Mouse (Mus musculus) E14TG2a.4 (cell line): Measurements from ENCODE around the gene Gm340.

Source experiments
- H3K27me3 ChIP-seq: 2 replicates; pipeline ENCODE4 v1.6.1; 2014; ENCODE audit warnings: low read length, control low read depth; ENCODE audit not compliant: insufficient read depth
- H3K36me3 ChIP-seq: 2 replicates; pipeline ENCODE4 v1.6.1; 2014; ENCODE audit warnings: low read length, control low read depth; ENCODE audit not compliant: insufficient read depth
- H3K4me1 ChIP-seq: replicated peaks from 2 replicates; pipeline ENCODE4 v1.6.1; 2014; ENCODE audit warnings: low read depth, low read length, control low read depth
- H3K4me3 ChIP-seq: replicated peaks from 2 replicates; pipeline ENCODE4 v1.5.1; 2014; ENCODE audit warnings: mild to moderate bottlenecking, low read length
- H3K9me3 ChIP-seq: 2 replicates; pipeline ENCODE4 v1.6.1; 2014; ENCODE audit warnings: low read length, control low read depth
- CTCF ChIP-seq: conservative IDR thresholded peaks from 2 replicates; pipeline ENCODE4 v1.5.1; 2014; ENCODE audit warnings: low read length
- NANOG ChIP-seq: IDR thresholded peaks from 2 replicates; pipeline ENCODE4 v1.6.1; 2014; ENCODE audit warnings: borderline replicate concordance, low read length, mixed read lengths
- POU5F1 ChIP-seq: IDR thresholded peaks from 2 replicates; pipeline ENCODE4 v1.6.1; 2014; ENCODE audit warnings: low read length, borderline replicate concordance

The Gm340 gene

DNA sequence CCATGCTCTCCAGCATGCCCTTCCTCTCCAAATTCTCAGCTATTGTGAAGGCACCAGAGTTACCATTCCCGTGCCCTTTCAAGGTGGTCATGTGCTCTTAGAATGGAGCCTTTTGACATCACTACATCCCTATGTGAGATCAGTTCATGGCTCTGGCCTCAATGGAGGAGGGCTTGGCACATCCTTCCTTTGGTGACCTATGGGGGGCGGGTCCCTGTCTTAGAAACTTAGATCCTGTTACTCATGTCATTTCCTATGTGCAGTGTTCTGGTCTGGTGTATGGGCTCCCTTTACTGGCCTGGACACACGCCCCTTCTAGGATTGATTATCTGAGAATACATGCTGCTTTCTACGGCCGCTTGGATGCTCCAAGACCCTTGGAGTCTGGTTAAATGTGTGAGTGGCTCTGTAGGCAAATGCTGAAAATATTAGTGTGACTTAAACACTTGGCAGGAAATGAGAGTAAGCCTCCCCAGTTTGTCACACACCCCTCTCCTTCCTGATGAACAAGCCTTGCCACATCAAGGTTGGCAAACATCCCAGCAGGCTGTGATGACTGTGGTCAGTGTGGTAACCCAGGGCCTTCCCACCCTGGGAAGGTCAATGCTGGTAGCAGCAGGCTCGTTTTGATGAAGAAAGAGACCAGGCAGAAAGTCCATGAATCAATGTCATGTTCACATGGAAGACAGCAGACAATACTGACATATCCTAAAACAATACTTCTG, 15.2 kb downstream of the Gm340 start:
- Histone ChIP-seq H3K4me1 (peaks cover 21% of the 10 kb centered on the region), H3K36me3 (no peaks in the 10 kb centered on the region), H3K4me3 (no peak overlapping the region), H3K27me3 (0 out of 2 replicates have a peak, but pooled peaks cover 3% of the 10 kb centered on the region), H3K9me3 (no peaks in the 10 kb centered on the region)
- TF ChIP-seq CTCF (no peak), POU5F1 (no peak), NANOG (no peak)

- TF ChIP-seq POU5F1 (no peak), CTCF (no peak), NANOG (no peak)
- Histone ChIP-seq H3K36me3 (no peaks in the 10 kb centered on the region), H3K4me1 (peaks cover 13% of the 10 kb centered on the region), H3K4me3 (peak overlapping the region; percentile 68), H3K27me3 (0 out of 2 replicates have a peak, but pooled peaks cover 7% of the 10 kb centered on the region), H3K9me3 (no peaks in the 10 kb centered on the region)
Observed at GRCm38 (mm10) chr19:41600647-41601046, 18.5 kb downstream of the Gm340 start.

DNA sequence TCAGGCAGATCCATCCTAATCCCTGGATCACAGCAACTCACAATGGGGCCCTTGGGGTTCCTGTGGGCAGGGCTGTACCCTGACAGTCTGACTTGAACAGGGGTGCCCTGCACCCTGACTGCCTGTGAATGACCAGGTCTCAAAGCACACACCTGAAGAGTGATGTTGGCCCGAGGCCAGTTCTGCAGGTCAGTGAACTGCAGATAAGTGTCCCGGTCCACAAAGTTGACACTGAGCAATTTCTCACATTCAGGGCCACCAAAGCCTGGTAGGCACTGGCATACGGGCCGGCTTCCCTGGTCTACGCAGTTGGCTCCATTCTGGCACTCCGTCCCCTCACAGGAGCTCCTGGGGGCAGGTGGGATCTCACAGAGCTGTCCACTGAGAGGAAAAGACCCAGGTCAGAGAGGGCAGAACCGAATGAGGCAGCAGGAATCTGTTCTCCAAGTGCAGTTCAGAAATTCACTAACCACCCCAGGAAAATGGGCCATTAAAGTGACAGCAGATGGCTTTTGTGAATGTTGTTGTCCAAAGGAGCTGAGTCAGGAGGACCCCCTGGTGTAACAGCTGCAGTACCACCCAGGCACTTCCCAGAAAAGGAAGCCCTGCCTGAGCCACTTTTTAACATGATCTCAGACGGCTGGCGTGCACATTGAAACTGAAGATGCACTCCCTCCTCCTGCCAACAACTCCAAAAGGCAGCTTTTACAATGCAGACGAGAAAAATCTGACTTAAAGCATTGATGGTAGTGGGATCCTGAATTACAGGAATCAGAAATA, 24.2 kb downstream of the Gm340 start:
- 0 out of 2 replicates have a peak, but pooled peaks cover 8% of the 10 kb centered on the region for H3K27me3 ChIP-seq
- H3K36me3 ChIP-seq: no peaks in the 10 kb centered on the region
- H3K4me1 ChIP-seq: peaks cover 23% of the 10 kb centered on the region
- no peak overlapping the region for H3K4me3 ChIP-seq
- peaks cover 7% of the 10 kb centered on the region for H3K9me3 ChIP-seq
- TF ChIP-seq POU5F1: no peak
- TF ChIP-seq NANOG: no peak
- no peak for TF ChIP-seq CTCF

- TF ChIP-seq NANOG: no peak
- no peak for TF ChIP-seq CTCF
- no peak for TF ChIP-seq POU5F1
- no peak overlapping the region for H3K4me3 ChIP-seq
- H3K36me3 ChIP-seq: no peaks in the 10 kb centered on the region
- H3K4me1 ChIP-seq: peaks cover 19% of the 10 kb centered on the region
- peaks cover 7% of the 10 kb centered on the region for H3K9me3 ChIP-seq
- peaks cover 20% of the 10 kb centered on the region for H3K27me3 ChIP-seq
Observed at GRCm38 (mm10) chr19:41611683-41612082, 29.5 kb downstream of the Gm340 start.

DNA sequence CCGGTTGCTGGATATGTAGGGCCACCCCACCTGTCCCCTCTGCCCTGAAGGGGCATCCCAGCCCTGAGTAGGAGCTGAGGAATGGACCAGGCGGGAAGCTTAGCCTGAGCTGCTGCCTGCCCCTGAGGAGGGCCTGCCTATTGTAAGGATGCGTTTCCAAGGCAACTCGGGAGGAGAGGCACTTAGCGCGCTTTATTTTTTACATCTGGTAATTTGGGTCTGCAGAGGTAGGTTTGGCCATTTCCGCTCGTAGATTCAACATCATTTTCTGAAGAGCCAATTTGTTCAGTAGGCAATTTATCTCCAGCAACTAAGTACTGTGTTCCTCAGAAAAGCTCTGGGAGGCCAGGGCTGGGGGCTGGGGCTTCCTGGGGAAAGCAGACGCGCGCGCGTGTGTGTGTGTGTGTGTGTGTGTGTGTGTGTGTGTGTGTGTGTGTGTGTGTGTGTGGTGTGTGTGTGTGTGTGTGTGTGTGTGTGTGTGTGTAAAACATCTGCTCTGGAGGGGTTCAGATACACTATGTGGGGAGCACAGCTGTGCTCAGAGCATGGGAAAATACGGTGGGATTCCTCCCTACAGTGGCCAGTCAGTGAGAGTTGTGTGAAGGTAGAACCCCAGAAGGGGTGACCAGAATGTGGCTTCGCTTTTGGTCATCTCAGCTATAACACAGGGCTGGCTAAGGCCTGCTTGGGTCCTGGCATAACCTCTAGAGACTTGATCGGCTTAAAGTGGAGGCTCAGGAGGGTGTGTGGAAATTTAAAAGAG, 31.3 kb downstream of the Gm340 start:
- Histone ChIP-seq H3K36me3 (no peaks in the 10 kb centered on the region), H3K27me3 (peaks cover 24% of the 10 kb centered on the region), H3K9me3 (peaks cover 7% of the 10 kb centered on the region), H3K4me1 (peaks cover 7% of the 10 kb centered on the region), H3K4me3 (no peak overlapping the region)
- TF ChIP-seq NANOG (no peak), POU5F1 (no peak), CTCF (no peak)

- TF ChIP-seq NANOG (no peak), CTCF (no peak), POU5F1 (no peak)
- Histone ChIP-seq H3K4me3 (no peak overlapping the region), H3K4me1 (peaks cover 4% of the 10 kb centered on the region), H3K9me3 (peaks cover 3% of the 10 kb centered on the region), H3K27me3 (peaks cover 31% of the 10 kb centered on the region), H3K36me3 (no peaks in the 10 kb centered on the region)
Observed at GRCm38 (mm10) chr19:41615606-41616224, 33.5 kb downstream of the Gm340 start.

- Histone ChIP-seq H3K36me3 (no peaks in the 10 kb centered on the region), H3K4me3 (no peak overlapping the region), H3K9me3 (no peaks in the 10 kb centered on the region), H3K27me3 (peaks cover 32% of the 10 kb centered on the region), H3K4me1 (peaks cover 4% of the 10 kb centered on the region)
- no peak for TF ChIP-seq POU5F1
- TF ChIP-seq CTCF: no peak
- TF ChIP-seq NANOG: no peak
Observed at GRCm38 (mm10) chr19:41616274-41616673, 34.1 kb downstream of the Gm340 start.

- TF ChIP-seq CTCF (no peak), NANOG (no peak), POU5F1 (no peak)
- Histone ChIP-seq H3K27me3 (peaks cover 32% of the 10 kb centered on the region), H3K4me1 (peaks cover 4% of the 10 kb centered on the region), H3K36me3 (no peaks in the 10 kb centered on the region), H3K9me3 (no peaks in the 10 kb centered on the region), H3K4me3 (no peak overlapping the region)
Observed at GRCm38 (mm10) chr19:41617102-41617501, 34.9 kb downstream of the Gm340 start.
